13 mouse cellular contexts compared by ENCODE assay signal in genomic region chr4:49278515-49278914, GRCm38 (mm10).
DNase-seq lines count a peak whose midpoint lies in the region; ATAC-seq lines count a peak whose summit lies in the region.
"Had no signal": no experiment of that assay in that cellular context is flagged by ENCODE, and none has a peak within 500 bp of the region (broad histone marks: within the 10 kb centered on the region; RNA-seq: fewer than 3 reads in every experiment).

No protein-coding gene starts in this region.

- WGBS in forebrain, embryonic 15.5 days, result 62% methylated on average over 5 of the region's 5 CpGs
- 96% methylated on average over 5 of the region's 5 CpGs for WGBS in forebrain, embryonic 11.5 days
- 51% methylated on average over 5 of the region's 5 CpGs for WGBS in hindbrain, embryonic 16.5 days

- peak overlapping the region; percentile 64 for H3K27ac ChIP-seq in forebrain, embryonic 15.5 days (replicated peaks)
- H3K27ac ChIP-seq in forebrain, embryonic 11.5 days (ENCODE audit: low read depth, low read length), result no peak overlapping the region
- H3K27ac ChIP-seq in hindbrain, embryonic 16.5 days (ENCODE audit: low read depth, low read length), result peak overlapping the region; percentile 48; the same call in 1 of the 2 replicates
- H3K27ac ChIP-seq: embryonic facial prominence, embryonic 10.5 days; heart, embryonic 15.5 days; liver, embryonic 12.5 days had no signal

- 0 out of 2 replicates have a peak, but pooled peaks cover 2% of the 10 kb centered on the region for H3K36me3 ChIP-seq in forebrain, embryonic 15.5 days
- no peaks in the 10 kb centered on the region for H3K36me3 ChIP-seq in forebrain, embryonic 11.5 days (ENCODE audit: control insufficient read depth, insufficient read depth, low read length)
- no peaks in the 10 kb centered on the region for H3K36me3 ChIP-seq in hindbrain, embryonic 16.5 days (ENCODE audit: control insufficient read depth, insufficient read depth, low read length)
- H3K36me3 ChIP-seq: embryonic facial prominence, embryonic 10.5 days; heart, embryonic 15.5 days; liver, embryonic 12.5 days had no signal

- peak; percentile 92 for ATAC-seq in forebrain, embryonic 15.5 days (replicated peaks)
- ATAC-seq in forebrain, embryonic 11.5 days (replicated peaks; ENCODE audit: low FRiP score), result no peak
- peak; percentile 96 for ATAC-seq in hindbrain, embryonic 16.5 days
- ATAC-seq: liver, embryonic 12.5 days had no signal

- no peak for DNase-seq in forebrain, embryonic 11.5 days (ENCODE audit: low spot score)
- DNase-seq in right cerebral cortex, adult 18-20 months, result peak; percentile 24
- DNase-seq in right cerebral cortex, postnatal 36 days (ENCODE audit: low spot score in 2 of 2), result no peak
- no peak for DNase-seq in gastrocnemius, postnatal 14 days
- no peak for DNase-seq in embryo, embryonic 10 days (ENCODE audit: low spot score)
- DNase-seq in left cerebral cortex, postnatal 14 days (ENCODE audit: low spot score in 2 of 2), result no peak
- DNase-seq: adrenal gland, postnatal 14 days; layer of hippocampus, adult 9-11 months had no signal

- intact Hi-C loops in gastrocnemius, postnatal 14 days (cut with DNase I; ENCODE audit: low total_unique reads), result no loop called here
- intact Hi-C loops in left cerebral cortex, postnatal 14 days (cut with DNase I), result no loop called here

- H3K9ac ChIP-seq in forebrain, embryonic 15.5 days (replicated peaks), result no peak overlapping the region
- H3K9ac ChIP-seq in forebrain, embryonic 11.5 days (ENCODE audit: low read length), result no peak overlapping the region
- H3K9ac ChIP-seq in hindbrain, embryonic 16.5 days (ENCODE audit: low read depth, low read length), result no peak overlapping the region
- H3K9ac ChIP-seq: heart, embryonic 15.5 days; liver, embryonic 12.5 days had no signal

- H3K4me3 ChIP-seq in forebrain, embryonic 15.5 days, result no peak overlapping the region
- H3K4me3 ChIP-seq in forebrain, embryonic 11.5 days (ENCODE audit: low read depth, low read length), result no peak overlapping the region
- H3K4me3 ChIP-seq in hindbrain, embryonic 16.5 days (ENCODE audit: low read length), result no peak overlapping the region
- H3K4me3 ChIP-seq: embryonic facial prominence, embryonic 10.5 days; heart, embryonic 15.5 days; liver, embryonic 12.5 days had no signal

- no peaks in the 10 kb centered on the region for H3K27me3 ChIP-seq in forebrain, embryonic 15.5 days
- H3K27me3 ChIP-seq in forebrain, embryonic 11.5 days (ENCODE audit: control insufficient read depth, insufficient read depth, low read length), result no peaks in the 10 kb centered on the region
- no peaks in the 10 kb centered on the region for H3K27me3 ChIP-seq in hindbrain, embryonic 16.5 days (replicated peaks; ENCODE audit: control insufficient read depth, insufficient read depth, low read length)
- H3K27me3 ChIP-seq: heart, embryonic 15.5 days; liver, embryonic 12.5 days had no signal

- no peak overlapping the region for H3K4me2 ChIP-seq in forebrain, embryonic 15.5 days (replicated peaks)
- H3K4me2 ChIP-seq in forebrain, embryonic 11.5 days (ENCODE audit: low read depth, low read length, severe bottlenecking), result no peak overlapping the region
- H3K4me2 ChIP-seq in hindbrain, embryonic 16.5 days (ENCODE audit: low read length), result no peak overlapping the region
- H3K4me2 ChIP-seq: heart, embryonic 15.5 days; liver, embryonic 12.5 days had no signal

- H3K4me1 ChIP-seq in forebrain, embryonic 15.5 days, result peaks cover 5% of the 10 kb centered on the region; the same call in 1 of the 2 replicates
- H3K4me1 ChIP-seq in forebrain, embryonic 11.5 days (replicated peaks; ENCODE audit: control insufficient read depth, insufficient read depth, low read length), result no peaks in the 10 kb centered on the region
- peaks cover 2% of the 10 kb centered on the region for H3K4me1 ChIP-seq in hindbrain, embryonic 16.5 days (ENCODE audit: control insufficient read depth, insufficient read depth, low read depth, low read length)
- H3K4me1 ChIP-seq: embryonic facial prominence, embryonic 10.5 days; heart, embryonic 15.5 days; liver, embryonic 12.5 days had no signal

- no peaks in the 10 kb centered on the region for H3K9me3 ChIP-seq in forebrain, embryonic 15.5 days
- H3K9me3 ChIP-seq in forebrain, embryonic 11.5 days (ENCODE audit: control insufficient read depth, low read length), result no peaks in the 10 kb centered on the region
- H3K9me3 ChIP-seq in hindbrain, embryonic 16.5 days (ENCODE audit: control insufficient read depth, low read length), result no peaks in the 10 kb centered on the region
- H3K9me3 ChIP-seq: embryonic facial prominence, embryonic 10.5 days; heart, embryonic 15.5 days; liver, embryonic 12.5 days had no signal
